Mouse (Mus musculus) B cell, adult 62 days (primary cell): ENCODE measurements around the gene Catip. TPM values are rescaled to one million over a fixed set of nuclear protein-coding genes. Genes with fewer than 3 reads are reported as not detected.

Experiments
- total RNA-seq: library from RNA; stranded (reverse); gene quantifications from 4 replicates; pipeline ENCODE4 v1.2.4, GENCODE M21; 2023

The Catip gene
- total RNA-seq = not detected in 4 replicates

GRCm38 (mm10) chr1:74361812-74362211 lies at the start of gene Catip:
Gene Catip (plus strand): TSS chr1:74362108.

GRCm38 (mm10) chr1:74374980-74375379 lies 13.1 kb downstream of the Catip start, which contains the start of gene Slc11a1:
Gene Slc11a1 (plus strand): TSS chr1:74375195.

DNA sequence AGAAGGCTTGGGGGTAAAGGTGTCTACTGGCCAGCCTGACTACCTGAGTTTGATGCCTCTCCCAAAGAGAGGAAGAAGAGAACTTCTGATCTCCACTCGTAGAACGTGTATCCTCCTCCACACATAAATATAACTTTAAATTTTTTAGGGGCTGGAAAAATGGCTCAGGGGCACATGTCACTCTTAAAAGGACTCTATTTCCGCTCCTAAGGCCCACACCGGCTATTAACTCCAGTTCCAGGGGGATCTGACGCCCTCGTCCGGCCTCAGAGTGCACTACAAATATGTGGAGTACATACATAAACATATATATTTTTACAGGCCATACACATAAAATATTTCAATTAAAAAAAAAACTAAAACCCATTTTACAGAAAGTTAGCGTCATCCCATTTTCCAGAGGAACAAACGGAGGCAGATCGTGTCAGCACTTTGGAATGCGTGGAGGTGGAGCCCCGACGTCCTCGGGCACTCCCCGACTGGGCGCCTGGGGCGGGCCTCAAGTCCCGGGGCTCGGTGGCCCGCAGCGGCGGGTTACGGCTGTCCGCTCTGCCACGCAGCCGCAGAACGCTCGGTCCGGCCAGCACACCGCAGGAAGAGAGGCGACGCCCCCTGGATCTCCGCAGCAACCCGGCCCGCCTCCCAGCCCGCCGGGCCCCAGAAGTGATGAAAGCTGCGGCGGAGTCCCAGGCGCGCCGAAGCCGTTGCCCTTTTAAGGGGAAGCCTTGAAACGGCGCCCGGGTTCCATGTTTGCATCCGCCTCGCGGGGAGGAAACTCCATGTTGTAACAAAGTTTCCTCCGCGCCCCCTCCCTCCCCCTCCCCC lies 29.2 kb downstream of the Catip start, which contains the start of gene Ctdsp1:
Gene Ctdsp1, plus strand, starts transcription at position 586 of the 825 bp plus-strand sequence.

GRCm38 (mm10) chr1:74408589-74409504 lies 46.9 kb downstream of the Catip start, which contains the start of gene Vil1:
Gene Vil1 (plus strand): TSS chr1:74409376.

Other genes with a start within 250 kb of the Catip start
- 2.5 to 7.8 TPM (median 4.2 TPM) in 4 replicates for gene Tns1, start 237.7 kb upstream of the Catip start, total RNA-seq
- gene Rufy4, start 236.6 kb upstream of the Catip start, total RNA-seq = not detected in 4 replicates
- 0.26 to 0.43 TPM (median 0.30 TPM) in 3 of 4 replicates, not detected in the other for gene Cxcr2, start 208.1 kb upstream of the Catip start, total RNA-seq
- gene Cxcr1, start 167.5 kb upstream of the Catip start, total RNA-seq = not detected in 4 replicates
- 386 to 409 TPM (median 404 TPM) in 4 replicates for gene Arpc2, start 126.0 kb upstream of the Catip start, total RNA-seq
- gene Gpbar1, start 83.6 kb upstream of the Catip start, total RNA-seq = 0.94 to 2.0 TPM (median 1.3 TPM) in 4 replicates
- 105 to 116 TPM (median 114 TPM) in 4 replicates for gene Aamp, start 77.4 kb upstream of the Catip start, total RNA-seq
- gene Pnkd, start 77.2 kb upstream of the Catip start, total RNA-seq = 15.5 to 22.6 TPM (median 17.5 TPM) in 4 replicates
- 2.3 to 5.0 TPM (median 3.9 TPM) in 4 replicates for gene Tmbim1, start 56.5 kb upstream of the Catip start, total RNA-seq
- gene Slc11a1, start 13.1 kb downstream of the Catip start, total RNA-seq = 2.9 to 8.0 TPM (median 4.2 TPM) in 4 replicates
- 106 to 122 TPM (median 113 TPM) in 4 replicates for gene Ctdsp1, start 29.4 kb downstream of the Catip start, total RNA-seq
- gene Vil1, start 47.3 kb downstream of the Catip start, total RNA-seq = 0.22 TPM in 1 of 4 replicates, not detected in the others
- 25.1 to 29.8 TPM (median 25.4 TPM) in 4 replicates for gene Cnot9, start 143.9 kb downstream of the Catip start, total RNA-seq
- 0.30 to 0.70 TPM (median 0.32 TPM) in 3 of 4 replicates, not detected in the other for gene Plcd4, start 180.8 kb downstream of the Catip start, total RNA-seq
- 35.5 to 40.1 TPM (median 37.0 TPM) in 4 replicates for gene Usp37, start 182.2 kb downstream of the Catip start, total RNA-seq
- 45.5 to 47.8 TPM (median 46.6 TPM) in 4 replicates for gene Zfp142, start 226.1 kb downstream of the Catip start, total RNA-seq
- 8.4 to 9.6 TPM (median 9.3 TPM) in 4 replicates for gene Bcs1l, start 226.2 kb downstream of the Catip start, total RNA-seq
- 56.6 to 69.0 TPM (median 61.8 TPM) in 4 replicates for gene Rnf25, start 239.3 kb downstream of the Catip start, total RNA-seq
- 0.14 to 0.33 TPM (median 0.30 TPM) in 3 of 4 replicates, not detected in the other for gene Stk36, start 239.3 kb downstream of the Catip start, total RNA-seq